Mouse (Mus musculus) thymus, adult 2 months (tissue): Measurements from ENCODE around the gene Gas2.

Experiments used
- CTCF ChIP-seq: fragments of 200-500 bp; IDR thresholded peaks from 2 replicates; pipeline ENCODE4 v1.5.1; 2012; ENCODE audit warnings: mild to moderate bottlenecking, control low read depth, low read length, moderate library complexity, borderline replicate concordance; ENCODE audit not compliant: control insufficient read depth, poor library complexity, insufficient read depth; ENCODE audit errors: extremely low read depth
- POLR2A ChIP-seq: fragments of 200-500 bp; IDR thresholded peaks from 2 replicates; pipeline ENCODE4 v1.6.1; 2012; ENCODE audit warnings: mild to moderate bottlenecking, low read length, control low read depth, moderate library complexity; ENCODE audit not compliant: control insufficient read depth, poor library complexity, insufficient read depth; ENCODE audit errors: extremely low read depth

- no peak for TF ChIP-seq CTCF
- TF ChIP-seq POLR2A, result no peak
Observed at GRCm38 (mm10) chr7:52013457-52013856, 151.6 kb downstream of the Gas2 start.
